Mouse (Mus musculus): ENCODE results near the gene Lcn10.

DNA sequence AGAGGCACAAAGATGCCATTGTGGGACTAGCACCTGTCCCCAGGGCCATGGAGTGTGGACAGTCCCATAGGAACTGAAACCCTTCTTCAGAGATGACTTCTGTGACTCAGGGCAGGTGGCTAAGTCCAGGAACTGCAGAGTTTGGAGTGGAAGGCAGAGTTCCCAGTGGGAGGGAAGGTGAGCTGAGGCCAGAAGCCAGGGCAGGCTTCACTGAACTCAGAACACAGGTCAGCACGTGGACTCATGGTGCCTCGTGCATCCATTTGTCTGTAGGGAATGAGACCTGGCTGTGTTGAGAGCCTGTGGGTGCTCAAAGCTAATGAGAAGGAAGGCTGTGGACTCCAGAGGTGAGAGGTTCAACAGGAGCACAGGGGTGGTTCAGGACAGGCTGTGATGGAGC lies 16.2 kb downstream of the Lcn10 start:
- TF ChIP-seq POLR2A (IDR thresholded peaks at IDR 0.05; ENCODE audit: insufficient read depth, low read depth, low read length) = no peak
- TF ChIP-seq CTCF (IDR thresholded peaks at IDR 0.05) = no peak

All from heart, adult 2 months (tissue).